Mouse (Mus musculus): ENCODE measurements around the gene Fam160b1.

Fam160b1 gene

DNA sequence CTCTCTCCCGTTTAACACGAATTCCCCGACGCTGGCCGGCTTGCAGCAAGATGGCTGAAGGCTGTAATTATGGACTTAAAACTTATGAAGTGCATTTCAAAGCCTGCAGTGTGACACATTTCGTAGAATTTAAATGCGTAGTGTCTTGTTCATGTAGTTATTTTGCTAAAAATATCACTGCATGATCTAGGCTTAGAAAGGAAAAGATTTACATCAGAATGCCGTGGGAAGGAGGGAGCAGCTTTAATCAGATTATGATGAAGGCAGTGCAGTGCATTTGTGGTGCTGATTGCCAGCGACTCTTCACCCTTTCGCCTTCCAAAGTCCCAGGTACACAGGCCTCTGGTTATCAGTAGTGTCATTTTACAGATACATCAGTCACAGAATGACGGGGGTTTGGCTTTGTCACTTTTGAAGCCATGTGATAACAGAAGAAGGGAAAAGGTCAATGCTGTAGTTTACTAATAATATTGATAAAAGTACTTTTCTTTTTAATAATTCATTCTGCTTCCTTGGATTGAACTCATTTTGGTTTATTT, 7.4 kb downstream of the Fam160b1 start:
- DNase-seq = no peak

DNA sequence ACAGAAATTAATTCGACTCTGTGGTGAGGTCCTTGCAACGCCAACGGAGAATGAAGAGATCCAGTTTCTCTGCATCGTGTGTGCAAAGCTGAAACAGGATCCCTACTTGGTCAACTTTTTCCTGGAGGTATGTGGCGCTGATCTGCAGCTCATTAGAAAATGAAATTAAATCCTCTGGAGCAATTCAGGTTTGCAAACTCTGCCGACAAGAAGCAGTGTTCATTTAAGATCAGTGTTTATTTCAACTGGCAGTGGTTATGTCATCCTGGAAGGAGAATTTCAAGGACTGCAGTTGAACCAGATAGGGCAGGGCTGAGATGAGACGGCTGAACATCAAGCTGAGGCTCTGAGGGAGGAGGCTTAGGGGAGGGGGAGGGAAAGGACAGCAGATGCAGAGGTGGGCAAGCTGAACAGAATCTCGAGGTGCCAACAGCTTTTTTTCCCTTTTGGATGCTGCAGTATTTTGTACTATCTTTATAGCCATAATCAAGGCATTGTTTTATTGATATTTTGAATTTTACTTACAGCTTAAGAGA, 12.9 kb downstream of the Fam160b1 start:
- no peak for DNase-seq

DNA sequence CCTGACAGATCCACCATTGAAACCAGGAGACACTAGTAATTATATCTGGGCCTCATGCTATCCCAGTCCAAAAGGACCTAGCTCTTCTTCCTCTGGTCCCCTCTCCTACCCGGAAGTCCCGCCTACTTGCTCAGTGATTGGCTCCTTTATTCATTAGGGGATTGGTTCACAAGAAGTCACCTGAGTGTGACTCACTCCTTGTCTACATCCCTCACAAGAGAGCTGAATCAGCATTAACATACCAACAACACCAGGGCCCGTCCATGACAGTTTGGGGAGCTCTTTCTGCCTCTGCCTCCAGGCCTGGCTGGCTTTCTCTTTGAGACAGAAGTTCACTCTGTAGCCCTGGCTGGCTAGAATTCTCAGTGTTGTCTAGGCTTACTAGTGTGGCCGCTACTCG, 14.7 kb downstream of the Fam160b1 start:
- DNase-seq = no peak

DNA sequence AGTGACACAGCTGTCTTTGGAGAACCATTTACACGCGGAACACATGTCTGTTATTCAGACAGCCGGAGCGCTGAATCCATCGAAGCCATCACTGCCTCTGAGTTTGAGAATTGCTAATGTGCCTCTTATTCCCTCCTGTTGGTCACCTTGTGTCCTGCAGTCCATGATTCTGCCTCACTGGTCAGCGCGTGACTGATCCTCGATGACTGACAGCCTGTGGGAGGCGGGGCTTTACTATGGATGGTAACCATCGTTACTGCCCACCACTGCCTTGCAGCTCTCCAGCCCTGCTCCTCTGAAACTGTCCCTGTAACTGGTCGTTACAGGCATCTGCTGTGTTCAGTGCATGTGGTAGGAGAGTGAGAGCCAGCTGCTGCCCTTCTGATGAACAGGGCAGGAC, 15.3 kb downstream of the Fam160b1 start:
- DNase-seq = no peak

DNA sequence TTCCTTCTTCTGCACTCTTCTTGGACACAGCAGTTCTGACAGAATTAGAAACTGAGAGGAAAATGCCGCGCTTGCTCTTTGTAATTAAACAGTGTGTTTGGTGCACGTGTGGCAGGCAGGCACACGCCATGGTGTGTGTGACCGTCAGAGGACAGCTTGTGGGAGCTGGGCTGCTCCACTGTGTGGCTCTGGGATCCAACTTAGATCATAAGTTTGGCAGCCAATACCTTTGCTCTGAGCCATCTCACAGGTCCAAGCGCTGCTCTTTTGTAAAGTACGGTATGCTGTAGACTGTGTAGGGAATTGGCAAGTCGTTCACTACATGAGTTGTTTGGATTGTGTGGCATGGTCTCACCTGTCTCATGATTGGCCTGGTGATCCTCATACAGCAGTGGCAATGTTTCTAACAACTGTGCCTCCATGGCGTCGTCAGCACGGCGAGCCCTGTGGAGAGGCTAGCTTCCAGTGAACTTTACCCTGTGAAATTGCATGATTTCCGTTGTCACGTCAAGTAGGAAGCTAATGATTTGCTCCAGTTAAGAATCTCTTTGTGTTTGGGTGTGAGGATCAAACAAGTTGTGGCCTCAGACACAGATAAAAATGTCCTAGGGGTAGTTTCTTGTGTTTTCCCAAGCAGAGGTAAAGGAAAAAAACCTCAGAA, 16.7 kb downstream of the Fam160b1 start:
- no peak for DNase-seq

DNA sequence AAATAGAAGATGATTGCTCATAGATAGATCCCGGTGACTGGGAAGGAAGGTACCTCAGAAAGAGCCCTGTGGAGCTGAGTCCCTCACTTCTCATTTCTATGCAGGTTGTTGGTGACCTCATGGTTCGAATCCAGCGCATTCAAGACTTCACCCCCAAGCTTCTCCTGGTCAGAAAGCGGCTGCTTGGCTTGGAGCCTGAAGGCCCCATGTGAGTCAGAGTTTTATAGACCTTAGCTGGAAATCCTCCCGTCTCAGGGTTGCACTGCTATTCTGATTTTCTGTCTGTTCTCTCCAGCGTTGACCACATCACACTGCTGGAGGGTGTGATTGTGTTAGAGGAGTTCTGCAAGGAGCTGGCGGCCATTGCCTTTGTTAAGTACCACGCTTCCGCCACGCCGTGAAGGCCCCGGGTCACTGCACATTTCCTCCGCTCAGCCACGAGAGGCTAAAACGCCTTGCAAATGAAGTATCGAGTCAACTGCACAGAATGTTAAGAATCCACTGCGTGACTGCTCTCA, 25.8 kb downstream of the Fam160b1 start:
- DNase-seq = no peak

DNA sequence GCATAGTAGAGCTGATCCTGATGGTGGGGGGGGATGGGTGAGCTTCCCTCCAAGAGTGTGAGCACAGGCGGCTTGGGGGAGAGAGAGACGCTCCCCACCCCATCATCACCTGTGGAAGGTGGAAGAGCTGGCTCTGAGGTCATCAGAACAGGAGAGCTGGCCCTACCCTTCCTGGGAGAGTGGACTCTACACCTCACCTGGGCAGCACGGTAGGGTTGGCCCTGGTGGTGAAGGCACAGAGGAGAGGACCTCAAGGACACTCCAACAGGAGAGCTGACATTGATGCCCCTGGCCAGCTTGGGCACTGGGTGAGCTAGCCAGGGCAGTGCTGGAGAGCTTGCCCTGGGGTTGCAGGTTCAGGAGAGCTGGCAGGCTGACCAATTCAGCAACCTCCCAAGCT, 31.1 kb downstream of the Fam160b1 start:
- no peak for DNase-seq

DNA sequence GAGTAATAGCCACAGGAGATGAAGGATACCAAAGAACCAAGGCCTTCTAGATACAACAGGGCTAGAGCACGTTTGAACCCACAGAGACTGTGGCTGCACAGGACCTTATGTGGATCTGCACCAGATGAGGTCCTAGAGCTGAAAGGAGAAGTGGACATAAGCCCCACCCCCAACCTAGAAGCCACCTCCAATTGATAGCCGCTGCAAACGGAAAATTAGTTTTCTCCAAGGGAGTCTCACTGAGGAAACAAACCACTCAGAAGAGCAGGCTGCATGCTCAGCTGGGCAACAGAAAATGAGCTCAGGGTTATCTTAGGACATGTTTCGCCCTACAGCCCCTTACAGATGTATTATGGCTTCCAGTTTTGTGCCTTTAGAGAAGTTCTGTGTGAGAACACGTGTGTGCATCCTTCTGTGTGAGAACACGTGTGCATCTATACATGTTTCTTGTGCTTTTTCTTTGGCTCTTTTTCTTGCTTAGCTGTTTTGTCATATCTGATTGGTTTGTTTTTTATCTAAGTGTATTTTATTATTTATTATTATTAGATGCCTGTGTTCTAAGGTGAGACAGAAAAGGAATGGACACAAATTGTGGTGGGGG, 33.0 kb downstream of the Fam160b1 start:
- no peak for DNase-seq

DNA sequence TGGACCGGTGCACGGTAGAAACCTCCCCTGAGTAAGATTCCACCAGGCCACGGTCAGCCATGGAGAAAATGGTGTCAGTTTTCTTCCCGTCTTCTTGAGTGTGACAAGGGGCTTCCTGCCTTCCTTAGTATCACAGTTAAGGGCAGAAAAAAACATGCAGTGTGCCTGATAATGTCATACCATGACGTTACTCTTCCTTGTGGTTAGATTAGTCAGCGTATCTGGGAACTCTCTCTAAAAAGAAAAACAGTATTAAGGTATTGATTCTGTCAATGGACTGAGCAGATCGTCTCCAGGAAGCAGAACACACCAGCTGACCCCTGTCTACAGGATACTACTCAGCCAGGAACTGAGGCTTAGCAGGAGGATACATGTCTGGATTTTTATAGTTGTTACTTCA, 36.1 kb downstream of the Fam160b1 start:
- no peak for DNase-seq

DNA sequence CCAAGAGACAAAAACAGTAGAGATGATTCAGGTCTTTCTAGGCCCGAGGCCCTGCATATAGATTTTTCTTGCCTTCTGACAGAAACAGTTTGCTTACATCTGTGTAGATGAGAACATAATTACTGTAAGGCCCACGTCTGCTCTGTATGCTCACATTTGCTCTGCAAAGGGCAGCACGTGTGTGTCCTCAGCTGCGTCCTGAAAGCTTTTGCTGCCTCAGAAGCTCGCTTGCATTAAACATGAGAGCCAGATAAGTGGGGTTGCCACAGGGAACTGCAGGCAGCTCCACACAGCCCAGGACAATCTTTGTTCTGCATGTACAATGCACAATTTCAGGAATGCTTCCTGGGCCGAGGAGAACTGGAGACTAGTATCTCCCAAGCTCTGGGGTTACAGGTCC, 41.9 kb downstream of the Fam160b1 start:
- no peak for DNase-seq

DNA sequence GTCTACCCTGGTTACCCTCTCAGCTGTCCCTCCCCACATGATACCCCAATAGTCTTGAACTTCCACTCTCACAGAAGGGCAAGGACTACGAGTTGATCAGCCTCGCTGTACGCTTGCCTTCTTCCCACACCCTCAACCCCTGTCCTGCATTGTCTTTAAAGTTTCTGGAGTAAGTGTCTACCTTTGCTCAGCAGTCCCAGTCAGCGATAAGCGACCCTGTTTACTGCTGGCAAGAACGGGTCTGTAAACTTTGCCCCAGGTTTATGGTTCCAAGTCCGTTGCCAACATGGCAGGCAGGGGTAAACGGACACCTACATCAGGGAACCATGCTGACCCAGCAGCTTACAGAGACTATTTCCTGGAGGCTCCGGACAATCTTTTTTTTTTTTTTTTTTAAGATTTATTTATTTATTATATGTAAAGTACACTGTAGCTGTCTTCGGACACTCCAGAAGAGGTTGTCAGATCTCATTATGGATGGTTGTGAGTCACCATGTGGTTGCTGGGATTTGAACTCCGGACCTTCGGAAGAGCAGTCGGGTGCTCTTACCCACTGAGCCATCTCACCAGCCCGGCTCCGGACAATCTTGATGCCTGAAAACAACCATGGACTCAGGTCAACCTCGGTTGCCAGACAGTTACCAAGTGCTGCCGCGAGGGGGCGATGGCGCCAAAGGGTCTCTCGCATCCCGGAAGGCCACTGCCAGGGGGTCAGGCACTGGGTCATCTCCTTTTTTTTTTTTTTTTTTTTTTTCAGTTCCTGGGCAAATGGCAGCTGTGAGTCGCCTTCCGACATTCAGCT, 43.4 kb downstream of the Fam160b1 start:
- peak; percentile 92 for DNase-seq

DNA sequence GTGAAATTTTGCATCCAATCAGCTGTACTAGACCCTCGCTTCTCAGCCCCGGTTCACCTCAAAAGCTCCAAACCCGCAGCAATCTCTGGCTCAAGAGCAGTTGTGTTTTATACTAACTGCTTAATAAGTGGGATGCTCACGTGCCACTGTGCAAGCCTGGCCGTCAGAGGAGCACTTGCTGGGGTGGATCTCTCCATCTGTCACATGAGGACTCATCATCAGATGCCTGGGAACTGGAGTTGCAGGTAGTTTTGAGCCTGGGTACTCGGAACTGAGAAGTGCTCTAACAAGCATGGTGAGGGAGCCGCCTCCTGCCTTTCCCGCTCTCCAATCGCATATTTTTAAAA, 44.0 kb downstream of the Fam160b1 start:
- DNase-seq = no peak

DNA sequence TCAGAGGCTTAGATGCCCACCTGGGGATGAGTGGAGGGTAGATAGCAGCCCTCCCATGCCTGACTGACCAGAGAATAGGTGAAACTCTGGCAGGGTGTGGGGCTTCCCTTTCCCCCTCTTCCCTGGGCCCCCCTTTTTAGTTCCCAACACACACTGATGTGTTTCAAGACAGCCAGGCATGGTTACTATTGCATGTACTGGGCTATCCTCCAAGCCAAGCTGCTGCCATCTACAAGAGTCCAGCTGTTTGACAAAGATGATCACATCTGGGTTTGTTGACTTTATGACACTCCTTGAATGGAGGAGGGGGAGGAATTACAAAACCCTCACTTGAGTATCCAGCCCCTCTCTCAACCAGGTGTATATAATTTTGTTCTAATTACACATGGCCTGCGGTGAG, 47.5 kb downstream of the Fam160b1 start:
- DNase-seq = no peak

DNA sequence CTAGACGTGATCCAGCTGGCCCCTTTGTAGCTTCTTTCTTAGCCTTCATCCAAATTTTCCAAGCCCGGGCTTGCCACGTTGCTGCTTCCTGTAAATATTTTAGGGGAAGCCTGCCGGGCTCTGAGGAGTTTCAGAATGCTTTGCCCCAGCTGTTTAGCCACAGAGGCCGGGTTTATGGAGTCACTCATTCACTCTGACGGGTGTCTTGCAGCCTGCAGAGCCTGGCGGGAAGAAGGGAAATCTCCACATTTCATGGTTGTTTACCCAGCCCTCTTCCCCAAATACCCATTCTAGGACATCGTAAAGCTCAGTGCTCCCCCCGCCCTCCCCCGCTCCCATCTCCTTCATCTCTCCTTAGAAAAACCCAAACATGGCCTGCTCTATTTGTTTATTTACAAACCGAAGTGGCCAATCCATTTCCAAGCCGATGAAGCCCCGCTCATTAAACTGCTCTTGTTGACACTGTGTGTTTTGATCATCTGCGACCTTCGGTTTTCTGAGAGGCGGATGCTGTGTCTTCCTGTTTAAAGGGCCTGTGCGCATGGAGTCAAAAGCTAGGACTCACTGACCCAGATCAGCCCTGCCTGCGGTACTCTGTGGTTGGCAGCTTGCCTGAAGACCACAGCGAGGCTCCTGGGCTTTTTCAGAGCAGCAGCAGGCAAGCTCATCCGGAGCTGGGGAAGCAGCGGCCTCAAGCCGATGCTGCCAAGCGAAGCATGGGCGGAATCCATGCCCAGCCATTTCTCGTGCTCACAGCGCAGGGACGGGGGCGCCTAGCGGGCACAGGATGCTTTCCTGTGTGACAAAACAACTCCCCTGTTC, 51.1 kb downstream of the Fam160b1 start:
- DNase-seq = peak; percentile 95

DNA sequence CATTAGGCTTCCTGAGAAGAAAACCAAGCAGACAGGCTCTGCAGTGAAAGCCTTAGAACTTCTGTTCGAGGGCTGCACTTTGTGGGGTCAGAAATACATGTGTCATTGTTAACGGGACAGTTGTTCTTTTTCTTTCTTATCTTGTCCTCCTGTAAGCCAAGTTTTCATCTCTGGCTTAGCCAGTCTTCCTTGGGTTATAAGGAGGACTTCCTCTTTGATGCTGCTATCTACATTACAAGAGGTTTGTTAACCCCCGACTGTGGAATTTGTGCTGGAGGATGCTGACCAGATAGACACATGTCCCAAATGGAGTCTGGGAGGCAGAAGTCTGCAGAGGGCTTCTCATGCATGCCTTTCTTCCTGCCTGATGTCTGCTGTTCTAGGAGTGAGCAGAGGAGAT, 52.7 kb downstream of the Fam160b1 start:
- DNase-seq = no peak

DNA sequence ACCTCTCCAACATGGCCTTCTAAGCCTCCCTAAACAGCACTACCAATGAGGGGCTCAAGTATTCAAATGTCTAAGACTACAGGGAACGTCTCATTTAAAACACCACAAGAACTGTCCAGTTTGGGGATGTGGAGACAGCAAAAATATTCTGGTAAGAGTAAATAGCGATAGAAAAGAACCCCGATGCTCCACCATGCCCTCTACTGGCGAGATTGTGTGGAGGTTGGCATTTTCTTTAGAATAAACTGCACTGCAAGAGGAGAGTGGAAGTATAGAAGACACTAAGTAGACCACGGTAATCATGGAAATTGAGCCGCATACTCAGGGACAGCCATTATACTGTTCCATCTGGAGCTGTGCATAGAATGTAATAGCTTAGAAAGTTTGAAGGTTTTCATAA, 53.4 kb downstream of the Fam160b1 start:
- no peak for DNase-seq

DNA sequence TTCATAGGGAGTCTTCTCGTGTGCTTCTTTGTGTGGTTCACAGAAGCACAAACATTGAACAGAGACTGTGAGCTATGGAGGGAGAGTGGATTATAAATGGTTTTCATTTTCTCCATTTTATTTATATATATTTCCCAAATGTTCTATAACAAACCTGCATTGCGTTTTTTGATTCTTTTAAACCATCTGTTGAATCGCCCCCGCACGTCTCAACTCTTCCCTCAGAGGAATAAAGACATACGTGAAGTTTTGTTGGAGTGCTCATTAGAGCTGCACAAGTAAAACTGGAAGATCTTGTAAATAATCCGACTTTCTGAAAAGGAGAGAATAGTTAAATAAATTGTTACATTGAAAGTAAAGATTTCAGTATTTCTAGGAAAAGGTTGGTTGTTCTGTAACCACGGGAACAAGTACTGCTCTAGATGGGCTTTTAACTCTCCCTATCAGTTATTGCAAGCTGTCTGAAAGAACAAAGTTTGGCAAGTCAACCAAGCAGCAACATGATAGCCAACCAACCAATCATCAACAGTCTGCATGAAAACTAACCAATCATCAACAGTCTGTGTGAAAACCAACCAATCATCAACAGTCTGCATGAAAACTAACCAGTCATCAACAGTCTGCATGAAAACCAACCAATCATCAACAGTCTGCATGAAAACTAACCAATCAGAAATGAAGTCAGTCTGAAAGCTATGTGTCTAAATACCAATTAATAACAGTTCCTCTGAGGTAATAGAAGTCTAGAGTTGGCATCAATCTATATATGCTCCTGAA, 54.7 kb downstream of the Fam160b1 start:
- DNase-seq = no peak

DNA sequence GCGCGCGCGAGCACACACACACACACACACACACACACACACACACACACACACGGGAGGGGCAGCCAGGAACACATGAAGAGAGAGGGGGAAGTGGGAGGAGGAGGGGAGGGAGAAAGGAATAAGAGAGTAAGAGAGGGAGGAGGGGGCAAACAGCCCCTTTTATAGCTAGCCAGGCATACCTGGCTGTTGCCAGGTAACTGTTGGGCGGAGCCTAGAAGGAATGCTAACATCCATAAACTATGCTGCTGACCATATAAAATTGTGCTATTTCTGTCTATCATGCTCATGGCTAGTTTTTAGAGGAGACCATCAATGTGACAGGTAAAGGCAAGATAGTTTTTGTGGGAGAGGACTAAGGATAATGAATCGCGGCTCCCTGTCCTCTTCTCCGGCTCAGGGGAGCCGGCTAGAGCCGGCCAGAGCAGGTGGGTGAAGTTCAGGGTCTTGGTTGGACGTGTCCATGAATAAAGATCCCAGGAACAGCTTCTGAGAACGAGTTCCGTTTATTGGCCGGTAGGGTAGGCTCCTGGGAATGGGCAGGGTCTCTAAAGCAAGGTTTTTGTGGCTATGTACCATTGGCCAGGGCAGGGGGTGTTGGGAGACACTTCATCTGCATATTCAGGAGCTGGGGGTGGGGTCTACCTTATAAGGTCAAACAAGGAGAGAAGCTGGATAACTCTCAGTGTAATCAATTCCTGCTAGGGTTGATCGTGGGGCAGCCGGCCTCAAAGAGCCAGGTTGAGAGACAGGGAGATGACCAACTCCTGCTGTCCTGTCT, 57.5 kb downstream of the Fam160b1 start:
- DNase-seq = no peak

DNA sequence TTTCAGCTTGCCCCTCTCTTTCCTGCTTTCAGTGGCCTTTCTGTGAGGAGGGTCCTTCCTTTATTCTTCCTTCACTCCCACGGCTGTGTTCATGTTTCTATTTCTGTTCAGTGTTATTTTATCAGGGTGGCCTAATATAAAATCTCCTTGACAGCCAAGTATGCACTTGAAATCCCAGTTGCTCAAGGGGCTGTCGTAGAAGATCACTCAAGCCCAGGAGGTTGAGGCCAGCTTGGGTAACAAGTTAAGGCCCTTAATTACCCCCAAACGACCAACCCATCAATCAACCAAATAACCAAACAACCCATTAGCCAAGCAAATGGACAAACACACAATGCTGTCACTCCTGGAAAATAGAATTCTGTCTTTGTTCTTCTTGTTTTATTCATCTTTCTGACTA, 62.9 kb downstream of the Fam160b1 start:
- no peak for DNase-seq

DNA sequence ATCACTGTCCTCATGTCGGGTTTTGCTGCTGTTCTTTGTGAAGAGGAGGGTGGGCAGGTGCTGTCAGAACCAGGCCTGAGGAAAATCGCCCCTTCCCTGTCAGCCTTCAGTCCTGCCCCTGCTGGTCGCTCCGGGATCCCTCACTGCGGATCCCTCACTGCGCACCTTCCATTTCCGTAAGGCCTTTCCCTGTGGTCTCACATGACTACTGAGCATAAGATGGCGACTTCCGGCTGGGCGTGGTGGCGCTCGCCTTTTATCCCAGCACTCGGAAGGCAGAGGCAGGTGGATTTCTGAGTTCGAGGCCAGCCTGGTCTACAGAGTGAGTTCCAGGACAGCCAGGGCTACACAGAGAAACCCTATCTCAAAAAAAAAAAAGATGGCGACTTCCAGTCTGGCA, 64.8 kb downstream of the Fam160b1 start:
- no peak for DNase-seq

DNA sequence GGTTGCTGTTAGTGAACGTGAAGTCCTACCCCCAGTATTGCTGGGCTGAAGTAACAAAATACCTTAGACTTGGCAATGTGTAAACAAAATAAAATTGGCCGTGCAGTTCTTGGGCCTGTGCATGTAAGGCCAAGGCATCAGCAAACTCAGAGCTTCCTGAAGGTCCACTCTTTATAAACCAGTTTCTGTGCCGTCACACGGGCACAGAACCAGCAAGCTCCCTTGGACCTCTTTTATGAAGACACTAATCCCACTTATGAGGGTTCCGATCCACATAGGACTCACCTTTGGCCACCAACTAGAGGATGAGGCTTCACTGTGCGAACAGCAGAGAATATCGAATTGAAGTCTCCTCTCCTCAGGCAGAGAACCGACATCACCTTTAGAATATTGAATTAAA, 66.4 kb downstream of the Fam160b1 start:
- DNase-seq = no peak

All from kidney, postnatal 10 days (tissue).